Comparison of ENCODE assay signal across 29 mouse cellular contexts in the genomic region with DNA sequence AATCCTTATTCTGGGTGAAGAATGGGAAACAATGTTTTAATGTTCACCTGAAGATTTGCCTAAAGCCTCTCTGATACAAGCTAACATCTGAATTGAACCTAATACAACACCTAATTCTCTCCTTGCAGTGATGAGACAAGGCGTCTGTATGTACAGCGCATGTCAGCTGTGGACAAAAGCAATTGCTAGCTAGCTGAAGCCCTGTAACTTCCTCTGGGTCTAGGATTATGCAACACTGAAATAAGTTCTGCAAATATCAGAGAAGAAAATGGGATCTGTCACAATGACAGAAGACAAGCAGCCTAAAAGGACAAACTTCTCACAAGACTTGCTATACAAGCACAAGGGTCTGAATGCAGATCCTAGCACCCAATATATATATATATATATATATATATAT. TPM values are rescaled to one million over a fixed set of nuclear protein-coding genes. Genes with fewer than 3 reads are reported as not detected.
A peak's percentile ranks its signal among the peaks of the same experiment; 100 is the strongest.
DNase-seq lines count a peak whose midpoint lies in the region; ATAC-seq lines count a peak whose summit lies in the region.
"Had no signal": no experiment of that assay in that cellular context is flagged by ENCODE, and none has a peak within 500 bp of the region (broad histone marks: within the 10 kb centered on the region; RNA-seq: fewer than 3 reads in every experiment).

No protein-coding gene starts in this region.

- H3K4me2 ChIP-seq in forebrain, embryonic 11.5 days (ENCODE audit: low read depth, low read length, severe bottlenecking), result no peak overlapping the region
- no peak overlapping the region for H3K4me2 ChIP-seq in liver, embryonic 11.5 days
- H3K4me2 ChIP-seq: embryonic facial prominence, embryonic 13.5 days; embryonic facial prominence, embryonic 15.5 days; forebrain, embryonic 13.5 days; forebrain, embryonic 15.5 days had no signal

- H3K9ac ChIP-seq in forebrain, embryonic 11.5 days (ENCODE audit: low read length), result no peak overlapping the region
- no peak overlapping the region for H3K9ac ChIP-seq in liver, embryonic 11.5 days (ENCODE audit: low read depth, low read length)
- H3K9ac ChIP-seq: embryonic facial prominence, embryonic 13.5 days; embryonic facial prominence, embryonic 15.5 days; forebrain, embryonic 13.5 days; forebrain, embryonic 15.5 days; forebrain, postnatal 0 days had no signal

- H3K4me3 ChIP-seq in hindbrain, embryonic 10.5 days, result no peak overlapping the region
- no peak overlapping the region for H3K4me3 ChIP-seq in forebrain, embryonic 11.5 days (ENCODE audit: low read depth, low read length)
- H3K4me3 ChIP-seq in liver, embryonic 11.5 days (ENCODE audit: low read depth, low read length), result no peak overlapping the region
- H3K4me3 ChIP-seq: embryonic facial prominence, embryonic 13.5 days; embryonic facial prominence, embryonic 15.5 days; erythroblast, embryonic 14.5 days; forebrain, embryonic 10.5 days; forebrain, embryonic 13.5 days; forebrain, embryonic 15.5 days had no signal

- no peak overlapping the region for H3K27ac ChIP-seq in hindbrain, embryonic 10.5 days
- no peak overlapping the region for H3K27ac ChIP-seq in forebrain, embryonic 11.5 days (ENCODE audit: low read depth, low read length)
- H3K27ac ChIP-seq in liver, embryonic 11.5 days (ENCODE audit: low read depth, low read length), result no peak overlapping the region
- H3K27ac ChIP-seq: embryonic facial prominence, embryonic 13.5 days; embryonic facial prominence, embryonic 15.5 days; forebrain, embryonic 10.5 days; forebrain, embryonic 13.5 days; forebrain, embryonic 15.5 days had no signal

- H3K36me3 ChIP-seq in hindbrain, embryonic 10.5 days, result no peaks in the 10 kb centered on the region
- H3K36me3 ChIP-seq in forebrain, embryonic 11.5 days (ENCODE audit: control insufficient read depth, insufficient read depth, low read length), result no peaks in the 10 kb centered on the region
- H3K36me3 ChIP-seq in liver, embryonic 11.5 days (ENCODE audit: control insufficient read depth, insufficient read depth, low read length), result no peaks in the 10 kb centered on the region
- H3K36me3 ChIP-seq: embryonic facial prominence, embryonic 13.5 days; embryonic facial prominence, embryonic 15.5 days; forebrain, embryonic 10.5 days; forebrain, embryonic 15.5 days had no signal

- no peaks in the 10 kb centered on the region; the same call in 1 of the 2 replicates for H3K4me1 ChIP-seq in hindbrain, embryonic 10.5 days (replicated peaks)
- H3K4me1 ChIP-seq in forebrain, embryonic 11.5 days (replicated peaks; ENCODE audit: control insufficient read depth, insufficient read depth, low read length), result no peaks in the 10 kb centered on the region
- no peaks in the 10 kb centered on the region; the same call in 1 of the 2 replicates for H3K4me1 ChIP-seq in liver, embryonic 11.5 days (replicated peaks; ENCODE audit: control insufficient read depth, insufficient read depth, low read length)
- H3K4me1 ChIP-seq: embryonic facial prominence, embryonic 13.5 days; embryonic facial prominence, embryonic 15.5 days; forebrain, embryonic 10.5 days; forebrain, embryonic 13.5 days; forebrain, embryonic 15.5 days had no signal

- peaks cover 12% of the 10 kb centered on the region for H3K9me3 ChIP-seq in hindbrain, embryonic 10.5 days
- no peaks in the 10 kb centered on the region; the same call in 1 of the 2 replicates for H3K9me3 ChIP-seq in forebrain, embryonic 11.5 days (ENCODE audit: control insufficient read depth, low read length)
- no peaks in the 10 kb centered on the region; the same call in 1 of the 2 replicates for H3K9me3 ChIP-seq in liver, embryonic 11.5 days (ENCODE audit: control insufficient read depth, low read length)
- H3K9me3 ChIP-seq: embryonic facial prominence, embryonic 15.5 days had no signal

- WGBS in hindbrain, embryonic 10.5 days, result 95% methylated on average over 2 of the region's 2 CpGs
- 93% methylated on average over 2 of the region's 2 CpGs for WGBS in forebrain, embryonic 11.5 days
- 71% methylated on average over 2 of the region's 2 CpGs for WGBS in liver, embryonic 11.5 days

- ATAC-seq in granulocyte monocyte progenitor cell, adult 5-6 weeks (replicated peaks; ENCODE audit: poor library complexity, severe bottlenecking), result peak; percentile 94
- ATAC-seq in megakaryocyte progenitor cell, adult 5-6 weeks (replicated peaks; ENCODE audit: poor library complexity), result peak; percentile 87
- ATAC-seq in neutrophil, adult 5-6 weeks (ENCODE audit: extremely low read depth, insufficient number of reproducible peaks, low FRiP score, poor library complexity, severe bottlenecking), result peak; percentile 64
- ATAC-seq in forebrain, embryonic 11.5 days (replicated peaks; ENCODE audit: low FRiP score), result no peak
- ATAC-seq in liver, embryonic 11.5 days (replicated peaks; ENCODE audit: low FRiP score), result no peak
- ATAC-seq: activated CD4-positive, CD25-positive, alpha-beta regulatory T cell, adult 4 months; forebrain, embryonic 13.5 days; forebrain, embryonic 15.5 days; forebrain, postnatal 0 days; Patski had no signal

- no peaks in the 10 kb centered on the region for H3K27me3 ChIP-seq in hindbrain, embryonic 10.5 days (ENCODE audit: insufficient read depth, poor library complexity, severe bottlenecking)
- no peaks in the 10 kb centered on the region for H3K27me3 ChIP-seq in forebrain, embryonic 11.5 days (ENCODE audit: control insufficient read depth, insufficient read depth, low read length)
- H3K27me3 ChIP-seq in liver, embryonic 11.5 days (replicated peaks; ENCODE audit: control insufficient read depth, insufficient read depth, low read length), result no peaks in the 10 kb centered on the region
- H3K27me3 ChIP-seq: embryonic facial prominence, embryonic 13.5 days; embryonic facial prominence, embryonic 15.5 days; forebrain, embryonic 13.5 days; forebrain, embryonic 15.5 days; Patski had no signal

- peak; percentile 16 for DNase-seq in lung, postnatal 25 days (ENCODE audit: low spot score)
- DNase-seq in lung, adult 18-20 months, result no peak
- DNase-seq in hindbrain, embryonic 10.5 days (ENCODE audit: low spot score), result no peak
- DNase-seq in forebrain, embryonic 11.5 days (ENCODE audit: low spot score), result no peak
- DNase-seq in liver, embryonic 11.5 days (ENCODE audit: low spot score), result no peak
- DNase-seq: adrenal gland, adult 8-10 months; adrenal gland, postnatal 14 days; adrenal gland, postnatal 36 days; cerebellum, adult 11-12 months; cerebellum, adult 2 months; cerebellum, adult 9-10 months; cerebellum, postnatal 10 days; cerebellum, postnatal 25 days; embryo, embryonic 11 days; forebrain, postnatal 0 days had no signal

RNA-seq across cellular contexts. Expression of gene Hsd17b3, which starts 40.6 kb away (rescaled TPM):
- total RNA-seq in granulocyte monocyte progenitor cell, adult 5-6 weeks (2014; fragmentation: Nextera tagmentation), result not detected in 2 replicates
- not detected in 2 replicates for total RNA-seq in granulocyte monocyte progenitor cell, adult 5-6 weeks (2017)
- not detected in 2 replicates for total RNA-seq in megakaryocyte progenitor cell, adult 5-6 weeks (2015)
- not detected in 2 replicates for total RNA-seq in megakaryocyte progenitor cell, adult 5-6 weeks (2017)
- not detected in 2 replicates for total RNA-seq in neutrophil, adult 5-6 weeks (2017)
- not detected in 2 replicates for polyA plus RNA-seq in hindbrain, embryonic 10.5 days (2016; fragmentation: Nextera tagmentation; extraction: Ambion mirVana)
- polyA plus RNA-seq in forebrain, embryonic 11.5 days (2014; fragmentation: Nextera tagmentation; extraction: Ambion mirVana), result 0.29 TPM in 1 of 2 replicates, not detected in the other
- polyA plus RNA-seq in liver, embryonic 11.5 days (2014; fragmentation: Nextera tagmentation; extraction: Ambion mirVana), result not detected in 2 replicates
- total RNA-seq: adrenal gland, postnatal 14 days; forebrain, postnatal 0 days; MEL had no signal
- polyA plus RNA-seq: activated CD4-positive, CD25-positive, alpha-beta regulatory T cell, adult 4 months; C2C12; cerebellum, adult 2 months; embryonic facial prominence, embryonic 11.5 days; embryonic facial prominence, embryonic 13.5 days; embryonic facial prominence, embryonic 15.5 days; erythroblast, embryonic 14.5 days; forebrain, embryonic 13.5 days; forebrain, embryonic 15.5 days; Patski had no signal

Comparison
In these comparisons a context has a peak if more than half of its experiments do, and no peak if none do; other contexts are left out.
1. ATAC-seq: peak in granulocyte monocyte progenitor cell, adult 5-6 weeks (single experiment), megakaryocyte progenitor cell, adult 5-6 weeks (single experiment) and neutrophil, adult 5-6 weeks (single experiment); none in forebrain, embryonic 11.5 days (single experiment) and liver, embryonic 11.5 days (single experiment).